Mouse (Mus musculus) brown adipose tissue, adult 24 weeks (tissue): ENCODE results near the gene Nrcam. TPM values are rescaled to one million over a fixed set of nuclear protein-coding genes. Genes with fewer than 3 reads are reported as not detected.

Experiments used
- H3K27ac ChIP-seq: fragments of 200-500 bp; replicated peaks from 2 replicates; pipeline ENCODE4 v1.5.1; 2012; ENCODE audit warnings: low read depth, mild to moderate bottlenecking, low read length
- H3K4me1 ChIP-seq: fragments of 200-500 bp; 2 replicates; pipeline ENCODE4 v1.6.1; 2012; ENCODE audit warnings: low read length, mixed read lengths; ENCODE audit not compliant: control insufficient read depth, insufficient read depth, insufficient read length
- H3K4me3 ChIP-seq: fragments of 200-500 bp; 2 replicates; pipeline ENCODE4 v1.5.1; 2012; ENCODE audit warnings: low read depth, mild to moderate bottlenecking, low read length, moderate library complexity; ENCODE audit not compliant: insufficient read depth
- polyA plus RNA-seq: library from polyadenylated mRNA; stranded (reverse); fragments of >200 nt; gene quantifications from 2 replicates; pipeline ENCODE4 v1.2.4, GENCODE M21; 2012; ENCODE audit not compliant: missing spikeins, insufficient read depth, insufficient read length

Gene Nrcam
- polyA plus RNA-seq, 1 experiment = 0.55 TPM

DNA sequence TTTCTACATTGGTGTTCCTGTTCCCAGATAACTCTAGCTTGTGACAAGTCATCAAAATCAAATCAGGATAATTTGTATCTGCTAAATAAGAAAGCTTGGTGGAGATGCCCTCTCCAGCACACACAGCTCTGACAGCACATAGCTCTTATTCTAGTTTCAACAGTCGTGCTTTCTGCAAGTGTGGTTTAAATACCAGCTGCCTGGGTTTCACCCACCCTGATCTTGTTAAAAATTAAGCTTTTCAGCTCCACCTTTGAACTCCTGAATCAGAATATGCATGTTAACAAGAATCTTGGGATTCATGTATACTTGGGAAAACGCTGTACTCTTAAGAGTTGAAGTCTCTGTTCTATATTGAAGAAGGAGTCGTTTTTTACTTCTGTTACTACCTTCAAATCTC lies 66.2 kb downstream of the Nrcam start:
- no peaks in the 10 kb centered on the region for H3K4me1 ChIP-seq
- no peak overlapping the region for H3K27ac ChIP-seq
- no peak overlapping the region for H3K4me3 ChIP-seq

DNA sequence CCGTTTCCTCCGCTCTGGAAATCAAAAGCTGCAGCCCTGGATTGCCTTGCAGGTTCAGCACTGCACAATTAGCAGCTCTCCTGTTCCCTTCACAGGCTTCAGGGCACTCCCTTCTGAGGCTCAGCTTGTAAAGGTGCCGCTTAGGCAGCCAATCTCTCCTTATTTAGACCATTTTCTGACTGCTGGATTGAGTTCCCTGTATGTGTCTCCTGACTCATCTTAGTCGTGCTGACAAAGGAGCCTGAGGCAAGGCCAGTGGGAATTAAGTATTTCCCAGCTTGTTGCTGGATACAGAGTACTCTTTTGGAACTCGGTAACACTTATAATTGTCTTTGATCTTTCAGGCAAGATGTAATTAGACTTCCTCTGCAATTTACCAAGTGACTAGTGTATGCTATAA lies 69.1 kb downstream of the Nrcam start:
- no peaks in the 10 kb centered on the region for H3K4me1 ChIP-seq
- H3K4me3 ChIP-seq = no peak overlapping the region
- no peak overlapping the region for H3K27ac ChIP-seq

GRCm38 (mm10) chr12:44402134-44402533 lies 73.4 kb downstream of the Nrcam start:
- Histone ChIP-seq H3K4me1 (no peaks in the 10 kb centered on the region), H3K4me3 (no peak overlapping the region)

DNA sequence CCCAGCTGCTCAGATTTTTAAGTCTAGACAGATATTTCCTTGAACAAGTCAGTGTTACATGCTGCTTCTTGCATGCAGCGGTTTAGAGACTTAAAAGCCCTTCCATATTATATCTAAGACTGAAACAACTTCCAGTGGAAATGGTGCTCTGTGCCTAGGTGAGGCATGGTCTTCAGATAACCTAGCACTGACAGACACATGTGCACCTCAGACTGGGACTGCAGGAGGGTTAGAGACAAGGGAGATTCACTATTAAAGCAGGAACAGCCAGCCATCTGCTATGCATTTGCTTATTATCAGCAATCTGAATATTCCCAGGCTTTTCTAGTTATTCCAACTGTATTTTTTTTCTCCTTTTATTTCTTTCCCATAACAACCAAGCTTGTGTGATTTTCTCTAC lies 74.6 kb downstream of the Nrcam start:
- no peaks in the 10 kb centered on the region for H3K4me1 ChIP-seq
- H3K27ac ChIP-seq = no peak overlapping the region
- no peak overlapping the region for H3K4me3 ChIP-seq

More at GRCm38 (mm10) chr12:44402134-44402533, 73.4 kb downstream of the Nrcam start:
- no peak overlapping the region for H3K27ac ChIP-seq

DNA sequence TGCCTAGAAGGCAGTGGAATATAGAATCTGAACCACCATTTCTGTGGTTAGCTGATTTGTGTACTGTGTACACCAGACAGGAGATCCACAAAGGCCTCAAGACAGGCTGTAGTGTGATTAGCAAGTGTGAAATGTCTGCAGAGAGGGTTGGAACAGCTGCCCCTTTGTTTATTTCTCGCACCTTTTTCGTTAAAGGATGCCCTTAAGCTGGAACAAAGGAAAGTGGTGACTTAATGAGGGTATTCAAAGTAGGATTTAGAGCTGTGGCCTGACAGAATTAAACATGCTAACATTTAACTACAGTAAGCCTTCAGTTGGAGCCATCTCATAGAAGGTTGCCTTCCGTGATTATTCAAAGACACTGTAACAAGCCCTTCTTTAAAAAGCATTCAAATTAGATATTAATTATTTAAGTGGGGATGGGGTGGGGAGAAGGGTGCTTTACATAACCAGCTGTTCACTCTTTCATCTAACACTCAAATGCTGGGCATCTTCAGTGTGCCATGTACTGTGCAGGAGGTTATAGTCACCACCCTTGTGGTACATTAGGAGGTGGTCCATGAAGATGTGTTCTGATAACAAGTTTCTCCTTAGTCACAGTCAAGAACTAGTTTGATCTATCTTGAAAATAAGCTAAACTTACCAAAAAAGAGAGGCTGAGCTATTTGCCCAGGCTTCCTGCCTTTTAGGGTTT lies 75.2 kb downstream of the Nrcam start:
- Histone ChIP-seq H3K4me1 (no peaks in the 10 kb centered on the region), H3K4me3 (no peak overlapping the region), H3K27ac (no peak overlapping the region)

DNA sequence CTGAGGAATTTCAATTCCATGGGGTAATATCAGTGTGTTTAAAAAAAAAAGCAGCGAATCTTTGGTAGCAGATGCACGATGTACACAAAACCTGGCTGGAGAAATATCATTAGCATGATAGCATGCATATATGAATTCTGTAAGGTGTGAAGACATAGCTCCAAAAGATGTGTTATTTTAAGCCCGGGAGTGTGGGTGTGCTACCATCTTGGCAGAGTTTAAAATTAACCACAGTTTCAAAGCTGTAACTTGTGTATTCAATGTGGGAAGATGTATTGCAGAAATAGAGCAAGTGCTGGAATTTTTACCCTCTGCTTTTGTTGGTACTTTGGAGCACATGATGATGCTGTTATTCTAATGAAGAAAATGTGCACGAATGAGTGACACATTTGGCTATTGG lies 81.1 kb downstream of the Nrcam start:
- Histone ChIP-seq H3K27ac (no peak overlapping the region), H3K4me3 (no peak overlapping the region), H3K4me1 (no peaks in the 10 kb centered on the region)

DNA sequence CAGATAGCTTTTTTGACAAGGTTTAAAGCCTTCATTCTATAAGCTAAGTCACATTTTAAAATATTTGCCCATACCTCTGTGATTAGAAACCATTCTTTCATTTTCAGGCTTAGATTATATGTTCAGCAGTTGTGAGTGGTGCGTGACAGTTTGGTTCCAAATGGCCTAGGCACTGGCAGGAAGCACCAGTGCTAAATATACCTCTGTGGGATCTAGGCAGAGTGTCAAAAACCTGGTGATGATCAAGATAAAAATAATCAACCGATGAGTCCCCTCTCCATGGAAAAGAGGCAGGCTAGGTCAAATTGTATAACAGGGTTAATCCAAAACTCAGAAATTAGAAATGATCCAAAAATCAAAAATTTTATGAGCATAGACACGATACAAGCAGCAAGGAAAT lies 82.3 kb downstream of the Nrcam start:
- Histone ChIP-seq H3K4me1 (no peaks in the 10 kb centered on the region), H3K27ac (no peak overlapping the region), H3K4me3 (no peak overlapping the region)

DNA sequence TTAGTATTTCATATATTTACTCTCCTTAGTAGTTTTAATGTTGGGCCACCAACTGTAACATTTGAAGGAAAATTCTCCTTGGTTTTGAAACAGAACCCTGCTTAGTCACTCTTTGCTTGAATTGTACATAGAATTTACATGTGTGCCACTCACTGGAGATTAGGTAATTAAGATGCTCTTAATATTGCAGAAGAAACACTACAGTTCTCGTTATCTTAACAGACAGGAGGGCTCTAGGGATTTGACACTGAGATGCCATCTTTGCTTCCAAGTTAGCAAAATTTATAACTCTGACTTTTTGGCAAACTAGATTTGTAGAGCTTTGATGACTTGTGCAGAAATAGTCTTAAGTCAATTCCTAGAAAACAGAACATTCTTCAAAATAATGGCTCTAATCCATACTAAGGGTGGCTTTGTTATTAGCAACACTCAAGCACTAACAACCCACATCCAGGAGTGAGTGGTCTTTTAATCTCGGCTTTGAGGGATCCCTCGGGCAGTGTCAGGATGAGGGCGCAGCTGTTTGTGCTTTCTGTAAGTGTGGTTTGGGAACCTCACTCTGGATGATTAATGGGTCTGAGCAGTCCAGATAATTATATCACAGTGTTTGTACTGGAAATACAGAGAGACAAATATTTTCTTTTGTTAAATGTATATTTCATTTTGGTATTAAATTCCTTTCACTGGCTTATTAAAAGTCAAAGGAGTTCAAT lies 93.6 kb downstream of the Nrcam start:
- Histone ChIP-seq H3K4me3 (no peak overlapping the region), H3K4me1 (no peaks in the 10 kb centered on the region), H3K27ac (no peak overlapping the region)

- Histone ChIP-seq H3K27ac (no peak overlapping the region), H3K4me1 (no peaks in the 10 kb centered on the region), H3K4me3 (no peak overlapping the region)
These were observed 94.2 kb downstream of the Nrcam start for GRCm38 (mm10) chr12:44422867-44423255.

- no peak overlapping the region for H3K27ac ChIP-seq
- H3K4me1 ChIP-seq = no peaks in the 10 kb centered on the region
- H3K4me3 ChIP-seq = no peak overlapping the region
These were observed 95.3 kb downstream of the Nrcam start for GRCm38 (mm10) chr12:44424011-44424410.

- Histone ChIP-seq H3K27ac (no peak overlapping the region), H3K4me3 (no peak overlapping the region), H3K4me1 (no peaks in the 10 kb centered on the region)
These were observed 96.4 kb downstream of the Nrcam start for GRCm38 (mm10) chr12:44425040-44425439.

GRCm38 (mm10) chr12:44430335-44430734 lies 101.7 kb downstream of the Nrcam start:
- H3K4me3 ChIP-seq = no peak overlapping the region
- no peak overlapping the region for H3K27ac ChIP-seq
- H3K4me1 ChIP-seq = no peaks in the 10 kb centered on the region

- Histone ChIP-seq H3K27ac (no peak overlapping the region), H3K4me3 (no peak overlapping the region), H3K4me1 (no peaks in the 10 kb centered on the region)
These were observed 102.3 kb downstream of the Nrcam start for GRCm38 (mm10) chr12:44430996-44431395.

DNA sequence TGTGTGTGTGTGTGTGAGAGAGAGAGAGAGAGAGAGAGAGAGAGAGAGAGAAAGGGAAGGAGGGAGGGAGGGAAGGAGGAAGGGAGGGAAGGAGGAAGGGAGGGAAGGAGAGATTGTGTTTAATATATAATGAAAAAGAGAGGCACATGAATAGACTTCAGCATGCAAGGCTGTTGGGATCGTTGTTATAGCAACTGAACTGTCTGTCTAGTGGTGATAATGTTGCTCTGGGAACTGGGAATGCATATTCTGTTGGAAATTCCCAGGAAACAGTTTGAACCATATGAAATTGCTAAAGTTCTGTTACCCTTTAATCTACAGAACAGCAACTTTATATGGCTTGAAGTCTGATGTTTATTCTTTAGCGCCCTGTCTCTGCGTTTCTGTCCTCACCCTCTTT lies 104.0 kb downstream of the Nrcam start:
- Histone ChIP-seq H3K4me3 (no peak overlapping the region), H3K4me1 (no peaks in the 10 kb centered on the region), H3K27ac (no peak overlapping the region)

GRCm38 (mm10) chr12:44437046-44437827 lies 108.6 kb downstream of the Nrcam start:
- Histone ChIP-seq H3K4me3 (no peak overlapping the region), H3K4me1 (no peaks in the 10 kb centered on the region), H3K27ac (no peak overlapping the region)
